Mouse (Mus musculus) heart, postnatal 0 days (tissue): Measurements from ENCODE around the gene 6430548M08Rik. TPM values are rescaled to one million over a fixed set of nuclear protein-coding genes. Genes with fewer than 3 reads are reported as not detected.

Source experiments
- ATAC-seq: fragments of 200-750 bp; cut with Nextera tagmentation; 2 replicates; pipeline ENCODE4 v1.8.0; 2017; ENCODE audit warnings: low read depth, moderate number of reproducible peaks, moderate library complexity; ENCODE audit not compliant: insufficient read depth
- DNase-seq: peaks from one replicate; pipeline ENCODE4 v3.0.0-alpha.2; 2016; ENCODE audit warnings: low spot score
- H3K27ac ChIP-seq: fragments of 300-500 bp; sonication (generic); 2 replicates; pipeline ENCODE4 v1.5.1; 2014; ENCODE audit warnings: low read depth, mild to moderate bottlenecking
- H3K27me3 ChIP-seq: fragments of 300-500 bp; sonication (generic); 2 replicates; pipeline ENCODE4 v1.6.1; 2014; ENCODE audit warnings: low read length, mixed read lengths; ENCODE audit not compliant: control insufficient read depth, insufficient read depth
- H3K36me3 ChIP-seq: fragments of 300-500 bp; sonication (generic); replicated peaks from 2 replicates; pipeline ENCODE4 v1.6.1; 2014; ENCODE audit warnings: low read length, mixed read lengths; ENCODE audit not compliant: control insufficient read depth, insufficient read depth
- H3K4me1 ChIP-seq: fragments of 300-500 bp; sonication (generic); 2 replicates; pipeline ENCODE4 v1.6.1; 2014; ENCODE audit warnings: antibody characterized with exemption; ENCODE audit not compliant: control insufficient read depth, insufficient read depth
- H3K4me2 ChIP-seq: fragments of 300-500 bp; sonication (generic); 2 replicates; pipeline ENCODE4 v1.6.1; 2014; ENCODE audit warnings: low read depth, mild to moderate bottlenecking, low read length, moderate library complexity
- H3K4me3 ChIP-seq: fragments of 300-500 bp; sonication (generic); 2 replicates; pipeline ENCODE4 v1.5.1; 2014; ENCODE audit warnings: low read depth, low read length
- H3K9ac ChIP-seq: fragments of 300-500 bp; sonication (generic); replicated peaks from 2 replicates; pipeline ENCODE4 v1.6.1; 2014; ENCODE audit warnings: low read depth, low read length, mixed read lengths
- H3K9me3 ChIP-seq: fragments of 300-500 bp; sonication (generic); replicated peaks from 2 replicates; pipeline ENCODE4 v1.6.1; 2016; ENCODE audit warnings: low read length; ENCODE audit not compliant: control insufficient read depth
- CTCF ChIP-seq: IDR thresholded peaks from 2 replicates; pipeline ENCODE4 v1.5.1; 2016; ENCODE audit warnings: antibody characterized with exemption, control low read depth, low read depth
- EP300 ChIP-seq: IDR thresholded peaks from 2 replicates; pipeline ENCODE4 v1.6.1; 2016; ENCODE audit warnings: antibody characterized with exemption, low read depth
- WGBS: fragments of 180-500 bp; shearing (Covaris S2); extraction: QIAGEN DNeasy Blood & Tissue Kit; methylation state at CpG from one replicate; pipeline ENCODE4 v1.1.7; 2014; 5-methylcytosine and 5-hydroxymethylcytosine counted together
- polyA plus RNA-seq: library from polyadenylated mRNA; unstranded; fragments of >200 nt; fragmentation: Nextera tagmentation; extraction: Ambion mirVana; gene quantifications from 2 replicates; pipeline ENCODE4 v1.2.1, GENCODE M21; 2015
- total RNA-seq: library from RNA; depleted of rRNA; stranded (reverse); fragments of >200 nt; gene quantifications from 2 replicates; pipeline ENCODE4 v1.2.3, GENCODE M21; 2014; ENCODE audit warnings: low replicate concordance; rRNA removed

6430548M08Rik gene
- total RNA-seq (14.5 and 22.2 TPM in 2 replicates), polyA plus RNA-seq (7.1 and 8.4 TPM in 2 replicates)

DNA sequence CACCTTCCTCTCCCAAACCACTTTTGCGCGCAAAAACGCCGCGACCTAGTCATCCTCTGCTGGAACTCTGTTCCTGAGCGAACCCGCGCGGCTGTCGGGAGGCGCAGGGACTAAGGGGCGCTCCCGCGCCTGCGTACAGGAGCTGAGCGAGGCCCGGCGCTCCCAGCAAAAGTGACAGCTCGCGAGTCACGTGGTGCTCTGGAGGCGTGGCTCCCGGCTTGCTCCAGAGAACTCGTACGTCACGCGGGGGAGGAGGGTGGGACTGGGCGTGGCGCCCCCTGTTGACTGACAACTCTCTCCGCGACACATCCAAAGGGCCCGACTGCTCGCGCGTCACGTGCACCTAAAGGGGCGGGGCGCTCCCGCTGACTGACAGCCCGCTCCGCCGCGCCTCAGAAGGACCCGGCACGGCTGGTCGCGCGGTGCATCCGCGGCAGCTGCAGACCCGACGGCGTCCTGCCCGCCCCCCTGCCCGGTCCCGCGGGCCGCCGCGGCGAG lies at the start of gene 6430548M08Rik:
Gene 6430548M08Rik, plus strand, starts transcription at position 395 of the 498 bp plus-strand sequence.
- Histone ChIP-seq H3K9ac (peak within 1 kb of the TSS; percentile 74), H3K27me3 (no peaks in the 10 kb centered on the region), H3K4me1 (peaks cover 21% of the 10 kb centered on the region), H3K27ac (peak within 1 kb of the TSS; percentile 97), H3K36me3 (no peaks in the 10 kb centered on the region), H3K4me3 (peak within 1 kb of the TSS; percentile 78), H3K9me3 (no peaks in the 10 kb centered on the region), H3K4me2 (peak within 1 kb of the TSS; percentile 99)
- under 1% methylated on average over 50 of the region's 61 CpGs for WGBS
- peak; percentile 99 for DNase-seq
- no peak for TF ChIP-seq EP300
- TF ChIP-seq CTCF: peak; percentile 44
- peak; percentile 97 for ATAC-seq

GRCm38 (mm10) chr8:120065611-120066010 lies 48.3 kb upstream of the 6430548M08Rik start:
- TF ChIP-seq CTCF: no peak
- H3K4me3 ChIP-seq: no peak overlapping the region
- DNase-seq: no peak
- no peaks in the 10 kb centered on the region for H3K36me3 ChIP-seq
- no peak overlapping the region for H3K9ac ChIP-seq
- 90% methylated on average over 8 of the region's 8 CpGs for WGBS
- H3K4me2 ChIP-seq: no peak overlapping the region
- H3K27ac ChIP-seq: no peak overlapping the region
- 0 out of 2 replicates have a peak, but pooled peaks cover 4% of the 10 kb centered on the region for H3K27me3 ChIP-seq
- H3K4me1 ChIP-seq: no peaks in the 10 kb centered on the region
- H3K9me3 ChIP-seq: no peaks in the 10 kb centered on the region
- ATAC-seq: no peak

- no peak for ATAC-seq
Observed at GRCm38 (mm10) chr8:120066226-120066625, 47.7 kb upstream of the 6430548M08Rik start.

DNA sequence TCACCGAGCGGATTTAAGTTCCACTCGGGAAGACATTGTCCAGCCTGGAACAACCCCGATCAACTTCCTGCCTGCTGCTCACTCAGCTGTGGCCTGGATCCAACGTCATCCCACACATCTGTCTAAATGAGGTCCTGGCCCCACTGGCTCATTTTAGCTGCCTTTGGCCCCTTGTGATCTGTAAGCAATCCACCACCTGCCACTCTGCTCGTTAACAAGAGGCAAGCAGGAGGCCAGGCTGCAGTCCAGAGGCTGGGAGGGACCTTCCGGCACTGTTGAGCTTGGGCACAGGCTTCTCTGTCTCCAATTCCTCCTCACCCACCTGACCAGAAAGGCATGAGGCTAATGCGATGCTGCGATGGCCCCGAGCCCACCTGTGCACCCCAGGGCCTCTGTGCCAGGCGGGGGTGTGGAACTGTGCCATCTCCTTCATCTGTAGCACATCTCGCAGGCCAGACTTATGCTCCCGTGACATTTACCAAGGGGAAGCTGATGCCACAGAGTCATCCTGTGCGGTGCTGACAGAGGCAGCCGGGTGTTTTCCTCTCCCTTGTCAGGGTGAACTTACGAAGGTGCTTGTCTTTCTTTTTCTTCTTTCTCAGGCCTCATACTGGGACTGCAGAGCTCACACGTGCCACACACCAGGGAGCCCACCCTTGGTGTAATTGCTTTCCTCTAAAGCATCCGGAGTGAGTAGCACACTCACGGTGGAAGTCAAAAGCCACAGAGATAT lies 45.9 kb upstream of the 6430548M08Rik start:
- DNase-seq: peak; percentile 35
- no peaks in the 10 kb centered on the region for H3K36me3 ChIP-seq
- H3K9ac ChIP-seq: no peak overlapping the region
- H3K9me3 ChIP-seq: no peaks in the 10 kb centered on the region
- H3K4me1 ChIP-seq: no peaks in the 10 kb centered on the region
- no peak overlapping the region for H3K4me3 ChIP-seq
- no peak for TF ChIP-seq EP300
- no peak for TF ChIP-seq CTCF
- WGBS: 47% methylated on average over 19 of the region's 19 CpGs
- no peaks in the 10 kb centered on the region for H3K27me3 ChIP-seq
- no peak overlapping the region for H3K27ac ChIP-seq
- H3K4me2 ChIP-seq: no peak overlapping the region
- no peak for ATAC-seq

More at GRCm38 (mm10) chr8:120066226-120066625, 47.7 kb upstream of the 6430548M08Rik start:
- Histone ChIP-seq H3K4me3 (no peak overlapping the region), H3K4me2 (no peak overlapping the region), H3K36me3 (no peaks in the 10 kb centered on the region), H3K9ac (no peak overlapping the region), H3K27me3 (0 out of 2 replicates have a peak, but pooled peaks cover 4% of the 10 kb centered on the region), H3K27ac (no peak overlapping the region), H3K9me3 (no peaks in the 10 kb centered on the region), H3K4me1 (no peaks in the 10 kb centered on the region)
- DNase-seq: no peak
- no peak for TF ChIP-seq EP300
- TF ChIP-seq CTCF: no peak
- WGBS: 62% methylated on average over 4 of the region's 4 CpGs

DNA sequence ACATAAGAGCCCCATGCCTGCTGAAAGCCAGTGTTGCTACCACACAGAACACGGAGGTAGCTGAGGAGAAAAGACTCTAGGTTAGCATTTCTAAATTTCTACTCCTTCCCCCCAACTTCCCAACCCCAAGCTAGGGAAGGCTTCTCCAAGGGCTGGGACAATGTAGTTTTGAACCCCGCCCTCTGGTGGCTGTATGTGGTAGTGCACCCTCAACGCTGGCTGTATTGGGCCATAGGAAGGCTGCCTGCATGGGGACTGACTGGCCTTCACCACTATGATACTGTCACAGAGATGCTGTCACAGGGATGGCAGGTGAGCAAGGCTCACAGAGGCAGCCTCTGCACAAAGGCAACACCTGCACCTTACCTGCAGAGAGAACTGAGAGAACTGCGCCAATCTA lies 42.3 kb upstream of the 6430548M08Rik start:
- Histone ChIP-seq H3K36me3 (no peaks in the 10 kb centered on the region), H3K4me1 (no peaks in the 10 kb centered on the region), H3K9me3 (no peaks in the 10 kb centered on the region), H3K27ac (no peak overlapping the region), H3K9ac (no peak overlapping the region), H3K27me3 (0 out of 2 replicates have a peak, but pooled peaks cover 4% of the 10 kb centered on the region), H3K4me3 (no peak overlapping the region), H3K4me2 (no peak overlapping the region)
- ATAC-seq (peak; percentile 77), DNase-seq (peak; percentile 66)
- TF ChIP-seq EP300 (no peak), CTCF (peak; percentile 91)
- WGBS: 29% methylated on average over 4 of the region's 4 CpGs
